Mouse (Mus musculus) naive thymus-derived CD4-positive, alpha-beta T cell, adult 2 months (primary cell): ENCODE results near the gene Slc9a9.

Experiments used
- DNase-seq: peaks from one replicate; pipeline ENCODE4 v3.0.0-alpha.2; 2011; ENCODE audit warnings: low read depth

The Slc9a9 gene

DNA sequence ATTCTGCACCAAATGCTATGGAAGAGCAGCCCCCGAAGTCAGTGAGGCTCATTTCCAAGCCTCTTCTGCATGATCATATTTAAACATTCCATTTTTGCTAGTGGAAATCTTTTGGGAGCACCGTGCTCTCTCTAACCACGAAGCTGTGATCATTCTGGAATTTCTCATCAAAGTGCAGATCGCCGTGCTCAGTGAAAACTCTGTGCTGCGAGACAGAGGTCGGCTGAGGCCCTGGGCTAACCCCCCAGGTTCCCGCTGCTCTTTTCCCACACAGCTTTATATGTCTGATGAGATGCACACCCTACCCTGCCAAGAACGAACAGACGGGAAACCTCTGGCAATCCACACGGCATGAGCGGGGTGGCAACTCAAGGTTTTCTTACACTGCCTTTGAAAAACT, 406.1 kb downstream of the Slc9a9 start:
- no peak for DNase-seq

DNA sequence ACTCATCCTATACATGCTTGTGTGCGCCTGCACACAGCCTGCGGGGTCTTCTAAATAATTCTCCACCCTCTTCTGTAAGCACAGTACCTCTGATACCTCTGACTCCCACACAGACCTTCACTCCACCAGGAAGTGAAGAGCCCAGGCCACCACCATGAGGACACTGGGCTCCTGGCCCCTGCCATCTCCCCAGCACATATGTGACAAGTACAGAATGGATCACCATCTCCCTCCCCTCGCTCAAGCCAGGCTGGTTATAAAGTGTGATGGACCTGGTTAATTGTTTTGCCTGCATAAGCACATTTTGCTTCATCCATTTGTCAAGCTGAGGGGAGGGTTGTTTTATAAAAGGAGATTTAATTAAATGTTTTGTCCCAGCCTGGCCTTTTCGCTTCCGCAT, 408.2 kb downstream of the Slc9a9 start:
- DNase-seq, result no peak

DNA sequence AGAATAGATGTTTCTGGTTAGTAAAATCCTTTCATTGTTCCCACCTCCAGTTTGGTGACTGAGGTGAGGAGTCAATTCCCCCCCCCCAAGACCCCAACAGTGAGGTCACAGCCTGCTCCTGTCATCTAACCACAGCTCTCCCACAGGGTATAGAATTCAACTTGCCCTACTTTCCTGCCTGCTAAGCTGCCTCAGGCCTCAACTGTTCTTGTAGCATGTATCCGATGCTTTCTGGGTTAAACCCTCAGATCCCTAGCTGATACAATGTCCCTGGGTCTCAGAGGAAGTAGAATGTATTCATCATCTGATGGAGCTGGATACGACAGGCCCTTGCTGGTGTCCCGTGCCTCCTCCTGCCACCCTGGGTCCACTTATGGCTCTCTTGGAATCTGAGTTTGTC, 408.9 kb downstream of the Slc9a9 start:
- DNase-seq, result no peak

DNA sequence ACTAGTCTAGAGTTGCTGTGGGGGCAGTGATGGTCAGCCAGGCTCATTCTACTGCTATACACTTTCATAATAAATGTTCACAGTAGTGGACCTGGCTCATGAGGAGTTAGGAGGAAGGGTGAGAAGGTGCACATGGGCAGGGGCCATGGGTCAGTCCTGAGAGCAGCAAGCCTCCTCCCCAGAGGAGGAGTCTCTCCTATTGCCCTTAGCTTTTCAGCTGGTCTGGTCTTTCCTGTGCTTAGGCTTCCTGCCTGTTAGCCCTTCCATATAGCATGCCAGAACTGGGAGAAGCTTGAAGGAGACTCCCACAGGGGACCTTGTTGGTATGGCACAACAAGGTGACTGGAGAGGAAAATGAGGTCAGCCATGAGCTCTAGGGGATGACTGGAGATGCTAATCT, 410.2 kb downstream of the Slc9a9 start:
- no peak for DNase-seq

DNA sequence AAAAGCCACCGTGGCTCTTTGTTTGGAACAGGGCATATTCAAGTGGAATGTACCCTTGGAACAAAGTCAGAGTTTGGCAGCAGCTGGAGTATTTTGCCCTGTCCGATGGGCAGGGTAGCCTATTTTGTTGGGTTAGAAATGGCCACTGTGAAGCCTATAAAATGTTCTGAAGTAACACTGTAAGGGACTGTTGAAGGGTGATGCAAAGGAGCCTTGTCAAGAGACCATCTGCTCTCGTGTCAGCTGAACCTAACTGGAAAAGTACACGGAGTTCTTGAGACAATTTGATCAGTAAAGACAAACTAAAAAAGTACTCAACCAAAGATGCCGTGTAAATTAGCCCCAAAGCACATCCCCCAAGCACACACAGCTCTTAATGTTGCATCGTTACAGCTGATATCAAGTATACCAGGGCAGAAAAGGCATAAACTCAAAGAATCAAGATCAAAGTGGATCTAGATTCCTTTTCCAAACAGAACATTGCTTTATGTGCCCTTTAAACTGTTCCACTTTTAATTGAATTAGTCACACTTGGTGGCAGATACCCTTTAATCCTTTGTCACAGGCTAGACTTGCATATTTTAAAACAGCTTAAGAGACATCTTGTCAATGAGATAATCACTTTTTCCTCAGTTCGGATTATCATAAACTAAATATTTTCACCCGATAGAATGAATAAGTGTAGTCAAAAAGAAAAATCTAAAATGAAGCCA, 416.6 kb downstream of the Slc9a9 start:
- no peak for DNase-seq

DNA sequence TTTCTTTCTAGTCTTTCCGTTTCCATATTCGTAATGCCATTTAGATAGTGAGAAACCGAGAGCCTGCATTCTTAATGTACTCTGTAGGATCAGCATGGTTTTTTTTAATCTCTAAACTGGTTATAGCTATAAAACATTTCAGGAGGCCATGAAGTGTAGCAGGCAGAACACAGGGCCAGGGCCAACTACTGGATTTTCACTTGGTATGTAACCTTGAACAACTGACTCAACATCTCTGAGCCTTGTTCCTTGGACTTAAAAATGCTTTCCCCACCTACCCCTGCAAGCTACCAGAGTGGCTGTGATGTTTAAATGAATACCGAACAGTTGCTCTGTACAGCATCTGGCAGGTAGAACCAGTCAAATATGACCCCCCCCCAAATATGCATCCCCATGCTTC, 418.5 kb downstream of the Slc9a9 start:
- DNase-seq, result no peak

DNA sequence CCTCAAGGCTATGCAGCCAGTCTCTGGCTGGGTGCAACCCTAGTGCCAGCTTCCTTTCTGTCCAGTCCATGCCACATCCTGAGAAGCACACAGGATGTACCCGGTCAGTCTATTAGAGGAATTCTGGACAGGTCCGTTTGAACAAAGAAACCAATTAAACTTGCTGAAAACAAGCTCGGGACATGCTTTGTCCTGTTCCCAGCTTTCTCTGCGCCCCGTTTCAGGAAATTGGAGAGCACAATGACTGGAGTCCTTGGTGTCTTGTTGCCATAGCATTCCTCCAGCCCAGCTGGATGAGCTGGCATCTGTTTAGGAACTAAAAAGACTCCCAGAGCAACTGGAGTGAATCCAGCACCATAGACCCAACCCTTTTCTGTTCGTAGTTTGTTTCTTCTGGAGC, 419.3 kb downstream of the Slc9a9 start:
- DNase-seq, result no peak

DNA sequence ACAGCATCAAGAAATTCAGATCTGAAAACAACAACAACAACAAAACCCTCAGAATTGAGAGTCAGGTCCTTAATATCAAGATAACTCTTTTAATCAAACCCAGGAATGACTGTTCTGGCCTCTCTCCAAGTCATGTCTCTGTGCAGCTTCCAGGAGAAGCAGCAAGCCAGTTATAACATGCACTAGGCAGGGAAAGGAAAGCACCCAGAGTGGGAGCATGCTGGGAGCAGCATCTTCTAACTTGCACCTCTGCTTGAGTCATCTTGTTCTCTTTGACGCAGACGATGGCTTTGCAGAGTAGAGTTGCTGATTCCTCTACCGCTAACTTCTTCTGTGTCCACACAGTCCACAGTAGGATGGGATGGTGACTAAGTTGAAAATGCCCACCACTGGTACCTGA, 426.8 kb downstream of the Slc9a9 start:
- DNase-seq, result no peak

DNA sequence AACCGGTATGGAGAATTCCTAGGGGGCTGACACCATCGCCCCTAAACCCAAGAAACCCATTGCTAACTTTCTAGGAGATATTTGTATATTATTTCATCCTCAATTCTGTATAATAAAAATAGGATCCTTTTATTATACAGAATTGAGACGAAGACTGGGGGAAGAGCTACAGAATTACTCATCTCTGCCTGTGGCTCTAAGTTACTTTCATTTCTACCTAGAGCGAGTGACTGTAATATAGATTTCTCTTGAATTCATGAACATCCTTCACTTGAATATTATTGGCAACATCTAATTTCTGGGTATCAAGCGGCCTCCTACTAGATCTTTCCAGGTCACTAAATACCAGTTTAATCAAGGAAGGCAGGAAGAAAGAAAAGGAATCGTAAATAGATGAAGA, 436.1 kb downstream of the Slc9a9 start:
- DNase-seq, result no peak

DNA sequence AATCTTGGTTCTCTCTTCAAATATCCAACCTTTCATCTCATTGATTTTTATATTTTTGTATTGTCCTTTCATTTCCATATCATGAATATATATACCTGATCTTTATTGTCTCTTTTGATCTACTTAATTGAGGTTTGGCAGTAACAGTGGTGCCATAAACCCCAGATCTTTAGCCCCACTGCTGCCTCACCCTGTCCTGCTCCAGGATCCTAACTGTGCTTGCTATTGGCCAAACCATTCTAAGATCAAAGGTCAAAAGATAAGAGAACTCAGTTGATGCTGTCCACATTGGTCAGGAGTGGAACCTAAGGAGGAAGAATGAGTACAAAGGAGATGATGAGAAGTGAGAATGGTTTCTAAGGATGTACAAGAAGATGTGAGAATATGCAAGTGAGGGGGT, 440.1 kb downstream of the Slc9a9 start:
- DNase-seq, result no peak

DNA sequence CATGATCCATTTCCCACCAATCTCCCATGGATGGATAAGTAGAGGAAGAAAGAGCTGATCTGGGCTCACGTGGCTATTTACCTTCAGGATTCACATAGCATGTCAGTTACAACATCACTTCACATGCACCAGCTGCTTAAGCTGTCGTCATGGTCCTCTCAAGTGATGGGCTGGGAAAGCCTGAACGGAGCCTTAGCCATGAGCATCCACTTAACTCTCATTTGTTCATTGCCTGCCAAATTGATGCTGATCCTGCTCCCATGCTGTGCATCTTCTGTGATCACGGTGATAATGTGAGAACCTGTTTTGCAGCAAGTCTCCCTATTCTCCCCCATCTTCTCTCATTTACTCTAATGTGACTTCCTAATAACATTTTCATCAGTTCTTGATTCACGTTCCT, 441.1 kb downstream of the Slc9a9 start:
- no peak for DNase-seq

DNA sequence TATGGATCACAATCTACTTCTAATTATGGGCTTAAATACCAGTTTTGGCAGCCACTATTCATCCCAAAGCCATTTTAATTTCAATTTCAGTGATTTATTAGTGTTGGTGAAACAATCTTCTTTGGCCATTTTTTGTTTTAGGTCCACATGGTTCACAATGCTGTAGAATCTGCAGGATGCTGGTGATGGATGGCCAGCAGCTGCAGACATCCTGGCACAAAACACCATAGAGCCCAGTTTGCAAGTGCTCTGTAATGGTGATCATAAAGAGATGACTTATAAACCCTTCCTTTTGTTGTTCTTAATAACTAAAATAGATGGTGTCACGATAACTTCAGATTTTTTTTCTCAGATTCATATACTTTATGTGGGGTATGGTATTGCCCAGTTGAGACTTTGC, 442.0 kb downstream of the Slc9a9 start:
- no peak for DNase-seq

DNA sequence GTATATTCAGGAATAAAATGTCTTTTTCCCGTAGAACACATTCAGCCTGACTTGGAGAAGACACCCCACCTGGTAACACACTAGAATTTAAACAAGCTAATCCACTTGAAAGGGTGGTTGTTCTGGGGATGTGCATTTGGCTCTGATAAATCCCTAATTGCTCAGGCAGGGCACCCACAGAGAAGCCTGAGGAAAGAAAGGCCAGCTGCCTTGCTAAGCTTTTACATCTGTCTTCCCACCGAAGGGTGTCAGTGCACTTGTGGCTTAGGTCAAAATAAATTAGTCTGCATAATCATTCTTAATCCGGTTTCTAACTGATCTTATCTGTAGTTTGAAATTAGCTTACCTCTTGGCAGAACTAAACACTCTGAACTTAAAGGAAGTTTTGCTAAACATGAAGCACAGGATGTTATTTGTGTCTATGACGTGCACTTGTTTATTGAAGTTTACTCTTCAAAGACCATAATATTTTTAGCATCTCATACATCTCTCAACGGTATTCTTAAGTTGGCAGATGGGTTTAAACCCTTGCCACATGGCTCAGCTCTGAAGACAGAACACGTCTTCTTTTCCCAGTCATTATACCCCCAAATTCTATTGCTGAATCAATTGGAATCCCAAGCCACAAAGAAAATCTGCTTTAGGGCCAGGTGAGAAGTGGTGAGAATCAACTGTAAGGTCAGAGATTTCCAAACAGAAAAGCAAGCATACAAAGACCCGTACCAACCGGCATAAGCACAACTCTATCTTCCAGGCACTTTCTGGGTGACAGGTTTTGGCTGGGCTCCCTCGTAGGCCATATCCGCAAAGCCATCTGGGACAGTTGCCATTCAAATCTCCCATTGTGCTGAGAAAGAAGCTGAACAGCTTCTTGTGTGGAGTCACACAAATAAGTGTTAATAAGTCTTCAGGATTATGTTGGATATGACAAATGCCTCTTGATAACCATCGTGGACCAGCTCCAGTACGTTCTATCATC, 443.7 kb downstream of the Slc9a9 start:
- DNase-seq, result peak; percentile 55

DNA sequence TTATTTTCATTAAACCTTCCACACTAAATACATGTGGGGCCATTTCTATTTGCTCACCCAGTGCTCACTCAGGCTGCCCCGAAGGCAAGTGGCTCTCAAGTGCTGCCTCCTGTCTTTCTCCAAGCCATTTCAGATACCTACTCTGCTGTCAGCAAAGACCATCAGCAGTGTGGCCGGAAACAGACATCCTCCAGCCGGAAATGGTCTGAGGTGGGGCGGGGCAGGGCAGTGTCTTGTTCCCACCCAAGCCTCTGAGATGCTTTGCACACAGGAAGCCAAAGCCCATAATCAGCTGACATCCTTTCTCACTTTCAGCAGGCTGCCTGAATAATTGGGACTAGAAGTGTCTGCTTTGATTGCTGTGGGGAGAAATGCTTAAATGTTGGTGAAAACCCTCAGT, 450.4 kb downstream of the Slc9a9 start:
- peak; percentile 45 for DNase-seq

DNA sequence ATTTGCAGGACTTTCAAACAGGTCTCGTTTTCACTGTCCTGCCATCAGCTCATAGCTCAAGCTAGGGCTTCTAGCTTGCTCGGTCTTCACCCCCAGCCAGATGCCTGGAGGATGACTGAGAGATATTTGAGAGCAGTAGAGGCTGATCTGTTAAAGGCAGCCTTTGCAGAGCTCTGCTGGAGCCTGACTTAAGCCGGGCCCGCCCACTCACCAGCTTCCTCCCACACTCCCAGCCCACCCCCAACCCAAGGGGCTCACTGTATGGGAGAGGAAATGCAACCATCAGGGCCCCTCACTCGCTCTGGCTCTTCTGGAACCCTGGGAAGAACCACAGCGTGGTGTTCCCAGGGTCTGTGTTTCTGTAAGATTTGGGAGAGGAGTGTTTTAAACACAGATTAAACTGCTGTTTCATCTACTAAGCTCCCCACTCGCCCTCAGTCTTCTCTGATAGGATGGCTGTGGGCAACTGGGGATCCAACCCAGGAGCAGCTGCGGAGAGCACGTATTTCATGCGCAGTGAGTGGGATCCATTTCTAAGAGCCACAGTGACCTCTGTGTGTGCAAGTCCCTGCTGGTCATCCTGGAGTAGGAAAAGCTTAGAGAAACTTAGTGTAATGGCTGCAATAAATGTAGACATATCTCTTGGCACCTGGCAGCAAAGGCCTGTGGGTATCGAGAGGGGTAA, 451.6 kb downstream of the Slc9a9 start:
- peak; percentile 40 for DNase-seq

DNA sequence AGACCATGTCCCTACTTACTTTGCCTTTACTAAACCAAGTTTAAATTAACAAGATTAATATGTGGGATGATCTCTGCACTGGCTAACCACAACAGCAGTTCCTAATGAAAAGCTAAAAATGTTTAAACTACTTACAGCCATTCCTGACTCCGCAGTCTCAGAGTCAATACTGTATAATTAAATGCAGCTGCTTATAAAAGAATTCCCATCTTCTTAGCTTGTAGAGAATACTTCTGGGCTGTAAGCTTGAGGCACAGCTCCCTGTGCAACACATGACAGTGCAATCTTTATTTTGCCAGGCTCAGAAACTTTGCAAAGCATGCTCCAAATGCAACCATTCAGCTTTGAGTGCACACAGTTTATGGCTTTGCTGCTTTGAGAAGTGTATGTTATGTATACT, 456.0 kb downstream of the Slc9a9 start:
- no peak for DNase-seq

DNA sequence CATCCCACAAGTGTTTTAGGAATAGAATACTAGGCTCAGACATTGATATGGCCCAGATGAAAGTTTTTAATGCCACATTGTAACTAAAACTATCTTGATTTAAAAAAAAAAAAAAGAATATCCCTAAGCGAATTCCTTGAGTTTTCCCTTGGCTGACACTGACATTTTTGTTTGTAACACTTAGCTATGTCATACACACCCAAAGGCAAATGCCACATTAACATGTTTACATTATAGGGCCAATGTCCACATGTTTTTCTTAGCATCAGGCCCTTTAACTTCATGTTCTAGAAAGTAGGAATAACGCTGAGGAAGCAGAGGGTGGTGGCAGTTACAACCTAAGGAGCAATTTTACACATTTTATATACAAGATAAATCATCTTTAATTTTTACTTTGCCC, 458.1 kb downstream of the Slc9a9 start:
- DNase-seq, result no peak

DNA sequence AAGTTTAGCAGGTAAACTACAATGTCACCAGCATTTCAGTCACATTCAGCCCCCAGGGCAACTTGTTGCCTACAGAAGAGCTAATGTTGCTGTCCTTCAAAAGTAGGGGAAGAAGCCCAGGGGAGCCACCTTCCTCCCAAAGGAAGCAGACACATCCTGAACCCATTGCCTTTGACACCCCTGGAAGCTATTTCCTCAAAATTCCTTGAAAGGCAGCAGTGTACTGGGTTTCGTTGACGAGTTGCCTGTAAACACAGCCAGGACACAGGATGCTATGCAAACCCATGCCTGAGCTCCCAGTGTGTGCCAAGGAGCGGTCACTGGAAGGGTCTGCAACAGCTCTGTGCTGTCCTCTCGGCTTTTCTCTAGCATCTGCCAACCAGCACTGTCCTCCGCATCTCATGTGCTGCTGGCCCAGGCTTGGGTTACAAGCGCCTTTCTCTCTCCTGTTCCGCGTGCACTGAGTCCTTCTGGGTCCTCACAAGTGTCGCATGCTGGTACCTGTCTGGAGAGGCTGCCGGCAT, 479.6 kb downstream of the Slc9a9 start:
- no peak for DNase-seq

DNA sequence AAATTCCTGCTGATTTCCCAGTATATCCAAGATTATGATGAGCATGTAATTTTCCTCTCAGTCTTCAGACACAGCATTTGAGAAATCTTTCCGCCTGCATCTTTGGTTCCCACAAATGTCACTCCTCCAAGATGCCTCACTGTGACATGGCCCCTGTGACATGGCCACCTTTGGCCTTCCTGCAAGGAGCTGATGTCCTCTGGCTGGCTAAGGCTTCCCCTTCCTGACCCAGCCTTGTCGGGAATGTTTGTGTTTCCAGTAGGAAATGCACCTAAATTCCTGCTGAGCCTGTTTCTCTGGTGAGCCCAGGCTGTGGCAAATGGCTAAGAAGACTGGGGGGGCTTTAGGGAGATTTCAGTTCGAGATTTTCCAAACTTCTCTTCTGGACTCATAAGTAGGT, 480.4 kb downstream of the Slc9a9 start:
- DNase-seq, result no peak

DNA sequence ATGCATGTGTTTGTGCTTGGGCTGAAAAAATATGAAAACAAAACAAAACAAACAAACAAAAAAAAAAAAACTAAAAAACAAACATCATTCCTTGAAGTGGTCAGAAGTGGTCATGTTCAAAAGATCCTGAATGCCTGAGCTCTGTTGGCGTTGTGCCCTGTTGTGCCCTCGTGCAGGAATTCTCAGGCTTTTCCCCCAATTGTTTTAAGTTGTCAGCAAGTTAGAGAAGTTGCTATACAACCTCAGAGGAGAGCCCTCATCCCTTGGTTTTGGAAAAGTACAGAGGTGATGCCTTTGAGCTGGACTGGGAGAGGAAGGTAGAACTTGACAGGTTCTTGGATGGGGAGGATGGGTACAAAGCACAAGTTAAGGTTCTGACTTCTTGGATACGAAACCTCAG, 480.9 kb downstream of the Slc9a9 start:
- no peak for DNase-seq

DNA sequence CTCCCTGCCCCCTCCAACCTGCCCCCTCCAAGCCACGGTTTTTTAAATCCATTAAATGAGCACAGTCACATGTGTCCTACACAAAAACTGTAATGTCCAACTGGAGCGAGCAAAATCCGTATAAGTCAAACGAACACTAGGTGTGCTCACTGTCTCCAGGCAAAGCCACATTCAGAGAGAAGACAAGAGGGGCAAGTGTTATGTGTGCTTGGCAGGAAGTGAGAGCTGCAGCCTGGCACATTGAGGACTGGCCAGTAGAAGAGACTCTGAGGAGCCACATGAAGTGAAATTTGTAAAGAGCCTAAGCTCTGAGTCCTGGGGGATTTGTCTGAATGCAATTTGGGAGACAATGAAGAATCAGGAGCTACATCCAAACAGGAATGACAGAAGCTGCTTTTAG, 481.3 kb downstream of the Slc9a9 start:
- no peak for DNase-seq

DNA sequence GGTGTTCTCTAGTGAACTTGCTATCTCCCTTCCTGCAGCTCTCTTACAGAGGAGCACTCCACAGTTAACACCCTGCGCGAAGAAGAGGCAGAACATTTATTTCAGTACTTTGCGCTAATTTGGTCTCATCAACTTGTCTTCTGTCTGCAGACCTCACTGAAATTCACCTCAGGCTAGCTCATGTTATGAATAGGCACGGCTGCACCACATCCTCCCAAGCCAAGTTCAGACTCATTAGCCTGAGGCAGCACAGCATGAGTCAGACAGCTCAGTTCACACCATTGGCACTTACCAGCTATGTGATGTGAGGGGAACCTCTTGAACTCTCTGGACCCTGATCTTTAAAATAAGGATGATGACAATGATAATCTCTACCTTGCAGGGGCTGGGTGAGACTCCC, 482.0 kb downstream of the Slc9a9 start:
- DNase-seq, result peak; percentile 15

DNA sequence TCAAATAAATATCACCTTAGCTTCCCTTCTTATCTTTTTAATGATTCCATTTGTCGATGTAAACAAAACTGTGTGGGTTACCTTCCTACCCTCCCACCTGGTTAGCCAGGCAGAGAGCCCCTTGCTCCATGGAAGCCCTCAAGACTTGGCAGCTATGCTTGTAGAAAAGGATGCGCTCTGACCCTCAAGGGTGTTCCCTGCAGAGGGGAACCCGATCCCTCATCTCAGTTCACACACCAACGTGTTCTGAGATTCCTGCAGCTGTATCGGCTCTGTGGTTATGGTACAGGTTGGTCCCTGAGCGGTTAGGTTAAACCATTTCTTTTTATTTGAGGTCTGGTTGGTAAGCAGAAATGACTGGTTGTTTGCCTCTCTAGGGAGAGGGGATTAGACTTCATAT, 484.3 kb downstream of the Slc9a9 start:
- DNase-seq, result no peak
